Mouse (Mus musculus) spleen, postnatal 0 days (tissue): ENCODE measurements around the gene Eme1. TPM values are rescaled to one million over a fixed set of nuclear protein-coding genes. Genes with fewer than 3 reads are reported as not detected.

Source experiments
- polyA plus RNA-seq: library from polyadenylated mRNA; unstranded; fragments of >200 nt; fragmentation: Nextera tagmentation; extraction: Ambion mirVana; gene quantifications from 2 replicates; pipeline ENCODE4 v1.2.1, GENCODE M21; 2015

The Eme1 gene
- 13.7 and 16.4 TPM in 2 replicates for polyA plus RNA-seq

DNA sequence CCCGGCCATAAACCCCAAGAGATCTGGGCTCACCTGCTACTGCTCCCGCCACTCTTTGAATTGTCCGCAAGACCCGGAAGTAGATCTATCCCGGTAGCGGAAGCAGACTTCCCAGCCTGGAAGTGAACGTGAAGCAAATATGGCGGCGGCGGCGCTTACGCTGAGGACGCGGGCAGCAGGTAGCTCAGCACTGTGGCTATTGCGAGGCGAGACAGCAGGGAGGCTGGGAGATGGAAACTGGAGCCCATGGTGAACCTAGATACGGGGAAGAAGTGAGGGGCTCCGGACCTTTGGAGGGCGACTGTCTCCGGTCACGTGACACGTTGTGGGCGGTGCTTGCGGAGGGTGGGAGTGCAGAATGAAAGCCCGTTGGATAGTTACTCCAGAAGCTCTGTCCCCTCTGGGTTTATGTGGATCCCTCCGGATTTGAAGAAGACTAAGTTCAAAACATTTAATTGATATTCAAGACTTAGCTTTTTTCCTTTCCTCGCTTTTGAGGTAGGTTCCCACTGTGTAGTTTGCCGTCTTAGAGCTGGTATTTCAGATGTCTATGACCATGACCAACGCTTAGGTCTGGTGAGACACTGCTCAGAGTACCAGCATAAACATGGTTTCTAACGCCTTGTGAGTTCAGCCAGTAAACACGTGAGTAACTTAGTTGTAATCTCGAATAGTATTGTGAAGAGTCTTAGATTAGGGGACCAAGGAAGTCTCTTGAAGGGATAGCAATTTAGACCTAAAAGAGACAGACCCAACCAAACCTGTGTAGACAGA lies at the start of gene Eme1, which contains the start of gene Mrpl27:
TSS of gene Eme1 (minus strand) at position 302 of the 774 bp plus-strand sequence.
TSS of gene Mrpl27 (plus strand) at position 105 of the 774 bp plus-strand sequence.

DNA sequence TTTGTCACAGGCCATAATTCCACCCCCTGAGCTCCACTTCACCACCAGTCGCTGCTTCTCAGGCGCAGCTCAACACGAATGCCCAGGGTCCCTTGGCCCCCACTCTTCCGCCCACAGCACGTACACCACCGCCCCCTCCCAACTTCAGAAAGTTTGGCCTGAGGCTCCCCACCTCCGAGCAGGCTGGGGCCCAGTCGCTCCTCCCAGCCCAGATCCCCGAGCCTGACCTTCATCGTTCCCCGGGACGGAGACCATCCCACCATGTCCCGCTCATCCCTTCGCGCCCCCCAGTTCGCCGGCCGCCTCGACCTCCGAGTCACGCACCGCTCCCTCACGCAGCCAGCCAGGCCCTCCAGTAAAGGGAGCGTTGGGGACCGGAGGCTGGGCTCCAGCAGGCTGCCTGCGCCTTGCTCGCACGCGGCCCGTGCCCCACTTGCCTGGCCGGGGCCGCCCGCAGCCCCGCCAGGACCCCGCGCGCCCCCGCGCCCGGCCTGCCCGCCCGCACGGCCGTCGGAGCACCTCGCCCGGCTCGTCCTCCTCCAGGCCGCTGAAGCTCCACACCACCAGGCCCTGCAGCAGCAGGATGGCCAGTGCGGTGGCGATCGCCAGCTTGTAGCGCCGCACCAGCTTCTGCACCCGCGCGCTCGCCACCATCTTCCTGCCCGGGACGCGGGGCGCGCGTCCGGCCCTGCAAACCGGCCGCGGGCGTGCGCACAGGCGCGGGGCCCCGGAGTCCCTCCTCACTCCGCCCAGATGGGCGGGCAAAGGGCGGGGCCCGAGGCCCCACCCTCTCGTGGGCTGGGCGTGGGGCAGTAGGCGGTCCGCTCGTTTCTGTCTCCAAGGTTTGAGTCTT lies 23.2 kb upstream of the Eme1 start, which contains the start of gene Xylt2:
TSS of gene Xylt2 (minus strand) at position 762 of the 853 bp plus-strand sequence.

DNA sequence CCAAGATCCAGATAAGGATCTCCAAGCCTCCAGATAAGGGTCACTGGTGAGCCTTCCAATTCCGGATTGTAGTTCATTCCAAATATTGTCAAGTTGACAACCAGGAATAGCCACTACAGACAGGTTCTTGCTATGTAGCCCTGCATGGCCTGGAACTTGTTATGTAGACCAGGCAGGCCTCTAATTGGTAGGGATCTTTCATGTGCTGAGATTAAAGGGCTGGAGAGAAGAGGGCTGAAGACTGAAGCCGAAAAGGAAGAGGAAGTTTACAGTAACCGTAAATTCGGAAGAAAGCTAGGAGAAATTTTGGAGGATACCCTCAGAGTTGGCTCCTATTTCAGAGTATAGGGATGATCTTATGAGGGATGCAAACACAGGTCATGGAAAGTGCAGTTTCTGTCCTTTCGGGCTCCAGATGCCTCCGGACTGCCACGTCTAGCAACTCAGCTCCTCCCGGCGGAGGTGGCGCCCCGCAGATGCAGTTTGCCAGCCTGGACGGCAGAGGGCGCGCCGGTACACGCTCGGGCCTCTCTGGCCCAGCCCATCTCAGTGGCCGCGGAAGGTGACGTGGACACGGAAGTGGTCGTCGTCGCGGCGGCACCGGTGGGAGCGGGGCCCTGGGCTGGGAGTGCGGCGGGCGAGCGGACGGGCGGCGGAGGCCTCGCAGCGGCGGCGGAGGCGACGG lies 24.4 kb downstream of the Eme1 start, which contains the start of gene Lrrc59:
TSS of gene Lrrc59 (plus strand) at position 569 of the 685 bp plus-strand sequence.

DNA sequence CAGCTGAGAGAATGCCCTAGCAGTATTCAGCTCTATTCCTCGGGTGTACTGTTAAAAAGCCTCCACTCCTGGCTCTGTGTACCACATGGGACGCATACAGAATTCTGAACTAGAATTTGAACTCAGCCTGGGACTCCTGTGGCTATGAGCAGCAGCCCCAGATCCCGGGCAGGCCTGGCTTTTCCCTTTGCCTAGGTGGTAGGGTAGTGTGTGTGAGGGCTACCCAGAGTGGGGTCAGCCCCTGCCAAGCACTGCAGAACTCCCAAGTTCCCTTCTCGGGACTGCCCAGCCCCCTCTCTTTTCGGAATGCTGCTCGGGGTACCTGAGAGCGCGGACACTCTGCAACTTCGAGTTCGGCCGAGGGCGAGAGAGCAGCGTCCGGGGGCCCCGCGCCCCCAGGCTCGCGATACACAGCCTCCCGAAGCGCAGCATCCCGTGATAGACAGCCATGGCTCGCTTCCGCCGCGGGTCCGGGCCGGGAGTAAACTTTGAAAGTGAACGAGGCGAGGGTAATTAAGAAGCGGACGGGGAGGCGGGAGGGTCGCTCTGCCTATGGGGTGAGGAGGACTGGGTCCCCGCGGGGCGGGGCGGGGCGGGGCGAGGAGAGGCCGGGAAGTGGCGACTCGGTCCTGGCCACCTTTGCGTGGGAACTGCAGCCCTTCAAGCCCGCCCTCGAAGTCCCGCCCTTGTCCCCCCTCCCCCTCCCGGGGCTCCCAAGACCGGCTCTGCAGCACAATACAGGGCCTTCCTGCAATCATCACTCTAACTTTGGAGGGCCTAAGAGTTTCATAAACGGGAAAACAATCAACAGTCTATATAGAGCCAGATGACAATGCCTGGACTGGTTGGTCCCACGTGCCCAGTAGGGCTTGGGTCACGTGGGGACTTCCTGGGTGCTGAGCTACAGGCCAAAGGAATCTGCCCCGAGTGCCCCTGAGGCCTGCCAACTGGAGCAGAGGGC lies 52.2 kb downstream of the Eme1 start, which contains the start of gene Acsf2:
TSS of gene Acsf2 (minus strand) at position 551 of the 961 bp plus-strand sequence.

Other genes with a start within 250 kb of the Eme1 start
- 3.9 and 4.2 TPM in 2 replicates for gene Cacna1g, start 179.8 kb downstream of the Eme1 start, polyA plus RNA-seq
- not detected in 2 replicates for gene Spata20, start 167.8 kb downstream of the Eme1 start, polyA plus RNA-seq
- gene Epn3, start 154.0 kb downstream of the Eme1 start, polyA plus RNA-seq: 0.46 and 1.1 TPM in 2 replicates
- gene Mycbpap, start 132.2 kb downstream of the Eme1 start, polyA plus RNA-seq: 0.08 and 0.30 TPM in 2 replicates
- gene Rsad1, start 104.7 kb downstream of the Eme1 start, polyA plus RNA-seq: 2.1 and 2.3 TPM in 2 replicates
- gene Chad, start 88.9 kb downstream of the Eme1 start, polyA plus RNA-seq: 0.07 and 0.24 TPM in 2 replicates
- gene Acsf2, start 52.1 kb downstream of the Eme1 start, polyA plus RNA-seq: 2.1 and 2.4 TPM in 2 replicates
- gene Lrrc59, start 24.2 kb downstream of the Eme1 start, polyA plus RNA-seq: 58.3 and 59.8 TPM in 2 replicates
- gene Mrpl27, start 197 bp downstream of the Eme1 start, polyA plus RNA-seq: 89.3 and 97.3 TPM in 2 replicates
- gene Xylt2, start 23.6 kb upstream of the Eme1 start, polyA plus RNA-seq: 4.2 and 5.5 TPM in 2 replicates
- not detected in 2 replicates for gene Gm11541, start 50.5 kb upstream of the Eme1 start, polyA plus RNA-seq
- 0.15 TPM in 1 of 2 replicates, not detected in the other for gene Cdc34b, start 87.8 kb upstream of the Eme1 start, polyA plus RNA-seq
- not detected in 2 replicates for gene Tmem92, start 128.7 kb upstream of the Eme1 start, polyA plus RNA-seq